Mouse (Mus musculus) midbrain, embryonic 11.5 days (tissue): ENCODE data around the gene Kcna7. TPM values are rescaled to one million over a fixed set of nuclear protein-coding genes. Genes with fewer than 3 reads are reported as not detected.
A peak's percentile ranks its signal among the peaks of the same experiment; 100 is the strongest.
"Not testable (repeated sequence)": the region's sequence is repeated elsewhere in the genome, so short reads cannot be mapped to it uniquely, and the experiment has no call there.

Experiments
- ATAC-seq: fragments of 200-750 bp; cut with Nextera tagmentation; 2 replicates; pipeline ENCODE4 v1.8.0; 2017; ENCODE audit warnings: moderate TSS enrichment, moderate library complexity; ENCODE audit not compliant: low FRiP score
- DNase-seq: peaks from one replicate; pipeline ENCODE4 v3.0.0; 2015; ENCODE audit warnings: low spot score; ENCODE audit errors: missing footprints
- H3K27ac ChIP-seq: fragments of 300-500 bp; sonication (generic); 2 replicates; pipeline ENCODE4 v1.5.1; 2014; ENCODE audit warnings: low read depth, low read length
- H3K27me3 ChIP-seq: fragments of 300-500 bp; sonication (generic); 2 replicates; pipeline ENCODE4 v1.6.1; 2014; ENCODE audit warnings: mild to moderate bottlenecking, low read length, moderate library complexity, mixed read lengths; ENCODE audit not compliant: control insufficient read depth, insufficient read depth
- H3K36me3 ChIP-seq: fragments of 300-500 bp; sonication (generic); 2 replicates; pipeline ENCODE4 v1.6.1; 2014; ENCODE audit warnings: mild to moderate bottlenecking, low read length, moderate library complexity, mixed read lengths; ENCODE audit not compliant: control insufficient read depth, insufficient read depth
- H3K4me1 ChIP-seq: fragments of 300-500 bp; sonication (generic); 2 replicates; pipeline ENCODE4 v1.6.1; 2014; ENCODE audit warnings: low read length; ENCODE audit not compliant: control insufficient read depth, insufficient read depth
- H3K4me2 ChIP-seq: fragments of 300-500 bp; sonication (generic); 2 replicates; pipeline ENCODE4 v1.6.1; 2014; ENCODE audit warnings: mild to moderate bottlenecking, moderate library complexity
- H3K4me3 ChIP-seq: fragments of 300-500 bp; sonication (generic); 2 replicates; pipeline ENCODE4 v1.5.1; 2014; ENCODE audit warnings: low read depth, low read length
- H3K9ac ChIP-seq: fragments of 300-500 bp; sonication (generic); 2 replicates; pipeline ENCODE4 v1.6.1; 2014; ENCODE audit warnings: low read length
- H3K9me3 ChIP-seq: fragments of 300-500 bp; sonication (generic); 2 replicates; pipeline ENCODE4 v1.6.1; 2016; ENCODE audit warnings: low read length; ENCODE audit not compliant: control insufficient read depth
- WGBS: fragments of 180-500 bp; shearing (Covaris S2); extraction: QIAGEN DNeasy Blood & Tissue Kit; methylation state at CpG from one replicate; pipeline ENCODE4 v1.1.7; 2014; 5-methylcytosine and 5-hydroxymethylcytosine counted together
- polyA plus RNA-seq: library from polyadenylated mRNA; unstranded; fragments of >200 nt; fragmentation: Nextera tagmentation; extraction: Ambion mirVana; gene quantifications from 2 replicates; pipeline ENCODE4 v1.2.1, GENCODE M21; 2014

Gene Kcna7
- not detected in 2 replicates for polyA plus RNA-seq

GRCm38 (mm10) chr7:45405091-45406075, at the start of gene Kcna7:
Kcna7 (plus strand) TSS chr7:45405653.
- H3K27me3 ChIP-seq = peaks cover 47% of the 10 kb centered on the region
- WGBS = 12% methylated on average over 28 of the region's 28 CpGs
- H3K9ac ChIP-seq = 0 out of 2 replicates have a peak within 1 kb of the TSS, but pooled peaks have one; percentile 4

GRCm38 (mm10) chr7:45356087-45356486, 49.4 kb upstream of the Kcna7 start:
- Histone ChIP-seq H3K27me3 (peaks cover 3% of the 10 kb centered on the region; the same call in 1 of the 2 replicates), H3K4me1 (no peaks in the 10 kb centered on the region), H3K36me3 (no peaks in the 10 kb centered on the region), H3K27ac (no peak overlapping the region), H3K9me3 (no peaks in the 10 kb centered on the region), H3K4me3 (no peak overlapping the region), H3K9ac (no peak overlapping the region), H3K4me2 (no peak overlapping the region)
- DNase-seq (no peak), ATAC-seq (no peak)
- 58% methylated on average over 13 of the region's 13 CpGs for WGBS

More at GRCm38 (mm10) chr7:45405091-45406075, at the start of gene Kcna7:
- H3K27ac ChIP-seq = no peak within 1 kb of the TSS
- peaks cover 2% of the 10 kb centered on the region for H3K4me1 ChIP-seq
- H3K36me3 ChIP-seq = no peaks in the 10 kb centered on the region
- H3K4me2 ChIP-seq = peak within 1 kb of the TSS; percentile 34
- H3K4me3 ChIP-seq = peak within 1 kb of the TSS; percentile 20
- no peaks in the 10 kb centered on the region for H3K9me3 ChIP-seq
- DNase-seq (peak; percentile 94), ATAC-seq (peak; percentile 59)

GRCm38 (mm10) chr7:45359081-45359480, 46.4 kb upstream of the Kcna7 start:
- 54% methylated on average over 9 of the region's 11 CpGs for WGBS
- H3K9ac ChIP-seq, H3K4me1 ChIP-seq, H3K4me2 ChIP-seq, H3K9me3 ChIP-seq, DNase-seq, ATAC-seq, H3K36me3 ChIP-seq, H3K4me3 ChIP-seq, H3K27ac ChIP-seq: not testable (repeated sequence)
- H3K27me3 ChIP-seq = peaks cover 17% of the 10 kb centered on the region

- Histone ChIP-seq H3K4me1 (peaks cover 6% of the 10 kb centered on the region), H3K36me3 (no peaks in the 10 kb centered on the region), H3K27ac (no peak overlapping the region), H3K4me3 (no peak overlapping the region), H3K9ac (no peak overlapping the region), H3K4me2 (no peak overlapping the region; the same call in 1 of the 2 replicates), H3K27me3 (peaks cover 23% of the 10 kb centered on the region), H3K9me3 (no peaks in the 10 kb centered on the region)
- ATAC-seq (no peak), DNase-seq (no peak)
- 54% methylated on average over 18 of the region's 18 CpGs for WGBS
These were observed 44.9 kb upstream of the Kcna7 start for GRCm38 (mm10) chr7:45360404-45361125.

- H3K4me1 ChIP-seq = peaks cover 10% of the 10 kb centered on the region
- H3K27me3 ChIP-seq = peaks cover 24% of the 10 kb centered on the region
- no peaks in the 10 kb centered on the region for H3K9me3 ChIP-seq
- DNase-seq = peak; percentile 98
- H3K27ac ChIP-seq = no peak overlapping the region
- under 1% methylated on average over 43 of the region's 43 CpGs for WGBS
- peak; percentile 89 for ATAC-seq
- peak overlapping the region; percentile 76 for H3K4me2 ChIP-seq
- peak overlapping the region; percentile 40 for H3K4me3 ChIP-seq
- H3K36me3 ChIP-seq = no peaks in the 10 kb centered on the region
- H3K9ac ChIP-seq = peak overlapping the region; percentile 65
These were observed 44.1 kb upstream of the Kcna7 start for GRCm38 (mm10) chr7:45361243-45361804.

- Histone ChIP-seq H3K9ac (no peak overlapping the region), H3K27me3 (peaks cover 24% of the 10 kb centered on the region), H3K9me3 (no peaks in the 10 kb centered on the region), H3K4me3 (no peak overlapping the region), H3K36me3 (no peaks in the 10 kb centered on the region), H3K4me2 (no peak overlapping the region), H3K27ac (no peak overlapping the region), H3K4me1 (peaks cover 12% of the 10 kb centered on the region)
- ATAC-seq (no peak), DNase-seq (peak; percentile 87)
- WGBS = 5% methylated on average over 13 of the region's 13 CpGs
These were observed 42.7 kb upstream of the Kcna7 start for GRCm38 (mm10) chr7:45362801-45363200.

GRCm38 (mm10) chr7:45363983-45364382, 41.5 kb upstream of the Kcna7 start:
- WGBS = 81% methylated on average over 2 of the region's 2 CpGs
- peaks cover 16% of the 10 kb centered on the region for H3K4me1 ChIP-seq
- no peak overlapping the region for H3K27ac ChIP-seq
- no peak overlapping the region for H3K4me3 ChIP-seq
- no peaks in the 10 kb centered on the region for H3K36me3 ChIP-seq
- H3K9ac ChIP-seq = no peak overlapping the region
- H3K27me3 ChIP-seq = peaks cover 35% of the 10 kb centered on the region
- DNase-seq (no peak), ATAC-seq (no peak)
- no peaks in the 10 kb centered on the region for H3K9me3 ChIP-seq
- no peak overlapping the region for H3K4me2 ChIP-seq

GRCm38 (mm10) chr7:45365742-45366651, 39.5 kb upstream of the Kcna7 start:
- H3K4me2 ChIP-seq = peak overlapping the region; percentile 88
- DNase-seq (peak; percentile 96), ATAC-seq (no peak)
- H3K9ac ChIP-seq = peak overlapping the region; percentile 86
- no peaks in the 10 kb centered on the region for H3K36me3 ChIP-seq
- H3K4me3 ChIP-seq = peak overlapping the region; percentile 78
- H3K27ac ChIP-seq = no peak overlapping the region
- WGBS = 3% methylated on average over 35 of the region's 35 CpGs
- peaks cover 28% of the 10 kb centered on the region for H3K4me1 ChIP-seq
- no peaks in the 10 kb centered on the region for H3K9me3 ChIP-seq
- peaks cover 44% of the 10 kb centered on the region for H3K27me3 ChIP-seq
